Mouse (Mus musculus) heart, embryonic 14.5 days (tissue): Measurements from ENCODE around the gene Fam228a. TPM values are rescaled to one million over a fixed set of nuclear protein-coding genes. Genes with fewer than 3 reads are reported as not detected.
"Not testable (repeated sequence)": the region's sequence is repeated elsewhere in the genome, so short reads cannot be mapped to it uniquely, and the experiment has no call there.

Source experiments
- ATAC-seq: fragments of 200-750 bp; cut with Nextera tagmentation; 2 replicates; pipeline ENCODE4 v1.8.0; 2017; ENCODE audit warnings: low read depth, moderate TSS enrichment; ENCODE audit not compliant: insufficient number of reproducible peaks, insufficient read depth, low FRiP score
- H3K27ac ChIP-seq, 2 experiments: fragments of 200-500 bp in 1 of 2; fragments of 300-500 bp in 1 of 2; sonication (generic) in 1 of 2; replicated peaks in 1 of 2; 2 replicates each; pipeline ENCODE4 v1.5.1; 2012 to 2014; ENCODE audit warnings: low read depth in 2 of 2, low read length in 2 of 2, control low read depth in 1 of 2, mild to moderate bottlenecking in 1 of 2, mixed read lengths in 1 of 2; ENCODE audit not compliant: control insufficient read depth in 1 of 2, insufficient read depth in 1 of 2
- H3K27me3 ChIP-seq: fragments of 300-500 bp; sonication (generic); 2 replicates; pipeline ENCODE4 v1.6.1; 2014; ENCODE audit warnings: mild to moderate bottlenecking, low read length, control low read depth; ENCODE audit not compliant: control insufficient read depth, insufficient read depth
- H3K36me3 ChIP-seq: fragments of 300-500 bp; sonication (generic); 2 replicates; pipeline ENCODE4 v1.6.1; 2014; ENCODE audit warnings: mild to moderate bottlenecking, control low read depth, low read length, mixed read lengths; ENCODE audit not compliant: control insufficient read depth, insufficient read depth
- H3K4me1 ChIP-seq, 2 experiments: fragments of 200-500 bp in 1 of 2; fragments of 300-500 bp in 1 of 2; sonication (generic) in 1 of 2; 2 replicates each; pipeline ENCODE4 v1.6.1; 2012 to 2014; ENCODE audit warnings: low read length in 2 of 2, control low read depth in 1 of 2, mixed read lengths in 1 of 2; ENCODE audit not compliant: control insufficient read depth in 2 of 2, insufficient read depth in 2 of 2
- H3K4me2 ChIP-seq: fragments of 300-500 bp; sonication (generic); 2 replicates; pipeline ENCODE4 v1.6.1; 2014; ENCODE audit warnings: mild to moderate bottlenecking, low read length
- H3K4me3 ChIP-seq, 2 experiments: fragments of 200-500 bp in 1 of 2; fragments of 300-500 bp in 1 of 2; sonication (generic) in 1 of 2; 2 replicates each; pipeline ENCODE4 v1.5.1; 2012 to 2014; ENCODE audit warnings: low read length in 2 of 2, mild to moderate bottlenecking in 2 of 2, control low read depth in 1 of 2, low read depth in 1 of 2, moderate library complexity in 1 of 2; ENCODE audit not compliant: control insufficient read depth in 1 of 2, insufficient read depth in 1 of 2
- H3K9ac ChIP-seq: fragments of 300-500 bp; sonication (generic); 2 replicates; pipeline ENCODE4 v1.6.1; 2014; ENCODE audit warnings: mild to moderate bottlenecking, low read length
- H3K9me3 ChIP-seq: fragments of 300-500 bp; sonication (generic); 2 replicates; pipeline ENCODE4 v1.6.1; 2016; ENCODE audit warnings: low read length, control low read depth; ENCODE audit not compliant: control insufficient read depth
- WGBS: fragments of 180-500 bp; shearing (Covaris S2); extraction: QIAGEN DNeasy Blood & Tissue Kit; methylation state at CpG from one replicate; pipeline ENCODE4 v1.1.7; 2014; 5-methylcytosine and 5-hydroxymethylcytosine counted together
- polyA plus RNA-seq: library from polyadenylated mRNA; unstranded; fragments of >200 nt; fragmentation: Nextera tagmentation; extraction: Ambion mirVana; gene quantifications from 2 replicates; pipeline ENCODE4 v1.2.1, GENCODE M21; 2014

Fam228a gene
- polyA plus RNA-seq, 1 experiment from 2014 or later: 0.39 TPM

GRCm38 (mm10) chr12:4706175-4706574, 32.1 kb downstream of the Fam228a start:
- H3K9ac ChIP-seq: no peak overlapping the region
- no peak overlapping the region for H3K4me2 ChIP-seq
- H3K27ac ChIP-seq: no peak overlapping the region
- no peaks in the 10 kb centered on the region for H3K27me3 ChIP-seq
- peaks cover 66% of the 10 kb centered on the region for H3K36me3 ChIP-seq
- WGBS: 88% methylated on average over 5 of the region's 5 CpGs
- H3K4me3 ChIP-seq: no peak overlapping the region
- H3K4me1 ChIP-seq: peaks cover 3% of the 10 kb centered on the region in 2 experiments; a peak in 2 of 4 replicates
- no peak for ATAC-seq
- no peaks in the 10 kb centered on the region for H3K9me3 ChIP-seq

GRCm38 (mm10) chr12:4705626-4706025, 32.6 kb downstream of the Fam228a start:
- peaks cover 67% of the 10 kb centered on the region for H3K36me3 ChIP-seq
- not testable (repeated sequence) for H3K4me2 ChIP-seq, H3K27ac ChIP-seq, H3K4me1 ChIP-seq, ATAC-seq, H3K4me3 ChIP-seq, H3K9me3 ChIP-seq, H3K9ac ChIP-seq, H3K27me3 ChIP-seq
- 28% methylated on average over 6 of the region's 6 CpGs for whole genome bisulfite sequencing

GRCm38 (mm10) chr12:4694534-4694933, 43.7 kb downstream of the Fam228a start:
- Histone ChIP-seq H3K36me3 (peaks cover 26% of the 10 kb centered on the region), H3K27ac (no peak overlapping the region), H3K4me2 (no peak overlapping the region), H3K27me3 (no peaks in the 10 kb centered on the region), H3K4me3 (no peak overlapping the region), H3K9me3 (no peaks in the 10 kb centered on the region), H3K4me1 (peaks cover 0 to 5% of the 10 kb centered on the region in 2 experiments; a peak in 1 of 4 replicates), H3K9ac (no peak overlapping the region)
- 89% methylated on average over 1 of the region's 1 CpGs for WGBS
- ATAC-seq: no peak

GRCm38 (mm10) chr12:4691193-4691592, 47.0 kb downstream of the Fam228a start:
- peaks cover 0 to 5% of the 10 kb centered on the region in 2 experiments; a peak in 1 of 4 replicates for H3K4me1 ChIP-seq

GRCm38 (mm10) chr12:4689341-4689740, 48.9 kb downstream of the Fam228a start:
- no peak for ATAC-seq
- H3K9me3 ChIP-seq: no peaks in the 10 kb centered on the region
- H3K9ac ChIP-seq: no peak overlapping the region
- H3K4me1 ChIP-seq: peaks cover 0 to 5% of the 10 kb centered on the region in 2 experiments; a peak in 1 of 4 replicates
- WGBS: 89% methylated on average over 14 of the region's 14 CpGs
- no peaks in the 10 kb centered on the region for H3K27me3 ChIP-seq
- H3K4me3 ChIP-seq: no peak overlapping the region
- H3K27ac ChIP-seq: no peak overlapping the region
- H3K4me2 ChIP-seq: no peak overlapping the region
- 0 out of 2 replicates have a peak, but pooled peaks cover 7% of the 10 kb centered on the region for H3K36me3 ChIP-seq

More at GRCm38 (mm10) chr12:4691193-4691592, 47.0 kb downstream of the Fam228a start:
- Histone ChIP-seq H3K4me3 (no peak overlapping the region), H3K36me3 (0 out of 2 replicates have a peak, but pooled peaks cover 7% of the 10 kb centered on the region), H3K9ac (no peak overlapping the region), H3K4me2 (no peak overlapping the region), H3K9me3 (no peaks in the 10 kb centered on the region), H3K27ac (no peak overlapping the region), H3K27me3 (no peaks in the 10 kb centered on the region)
- no peak for ATAC-seq
- 93% methylated on average over 3 of the region's 3 CpGs for WGBS

GRCm38 (mm10) chr12:4688386-4688785, 49.8 kb downstream of the Fam228a start:
- Histone ChIP-seq H3K4me1 (peaks cover 0 to 5% of the 10 kb centered on the region in 2 experiments; a peak in 1 of 4 replicates), H3K27ac (no peak overlapping the region), H3K4me3 (no peak overlapping the region), H3K9ac (no peak overlapping the region), H3K27me3 (no peaks in the 10 kb centered on the region), H3K9me3 (no peaks in the 10 kb centered on the region), H3K4me2 (no peak overlapping the region), H3K36me3 (0 out of 2 replicates have a peak, but pooled peaks cover 7% of the 10 kb centered on the region)
- ATAC-seq: no peak
- WGBS: 88% methylated on average over 2 of the region's 2 CpGs

- ATAC-seq: no peak
- peaks cover 0 to 2% of the 10 kb centered on the region in 2 experiments; a peak in 2 of 4 replicates for H3K4me1 ChIP-seq
- H3K9me3 ChIP-seq: no peaks in the 10 kb centered on the region
- H3K27me3 ChIP-seq: no peaks in the 10 kb centered on the region
- WGBS: 62% methylated on average over 4 of the region's 4 CpGs
- no peak overlapping the region for H3K4me2 ChIP-seq
- H3K4me3 ChIP-seq: no peak overlapping the region
- no peak overlapping the region for H3K27ac ChIP-seq
- H3K9ac ChIP-seq: no peak overlapping the region
- 0 out of 2 replicates have a peak, but pooled peaks cover 7% of the 10 kb centered on the region for H3K36me3 ChIP-seq
Observed at GRCm38 (mm10) chr12:4685441-4685840, 52.8 kb downstream of the Fam228a start.

GRCm38 (mm10) chr12:4679971-4680370, 58.3 kb downstream of the Fam228a start:
- H3K9me3 ChIP-seq: no peaks in the 10 kb centered on the region
- 11% methylated on average over 4 of the region's 4 CpGs for WGBS
- ATAC-seq: peak; percentile 78
- H3K4me2 ChIP-seq: peak overlapping the region; percentile 41
- H3K4me3 ChIP-seq: no peak overlapping the region
- peak overlapping the region; percentile 32 to 51; a peak in 3 of 4 replicates for H3K27ac ChIP-seq
- peak overlapping the region; percentile 11; the same call in 1 of the 2 replicates for H3K9ac ChIP-seq
- no peaks in the 10 kb centered on the region for H3K27me3 ChIP-seq
- H3K4me1 ChIP-seq: peaks cover 7 to 11% of the 10 kb centered on the region in 2 experiments
- H3K36me3 ChIP-seq: peaks cover 37% of the 10 kb centered on the region
